Mouse (Mus musculus): ENCODE data around the gene Ost4. TPM values are rescaled to one million over a fixed set of nuclear protein-coding genes. Genes with fewer than 3 reads are reported as not detected.
"Not testable (repeated sequence)": the region's sequence is repeated elsewhere in the genome, so short reads cannot be mapped to it uniquely, and the experiment has no call there.

Gene Ost4
- polyA plus RNA-seq, 1 experiment from 2014 or later: 217 TPM

- Histone ChIP-seq H3K4me2 (ENCODE audit: low read length) (peak overlapping the region; percentile 72), H3K9ac (replicated peaks; ENCODE audit: low read depth, low read length) (peak overlapping the region; percentile 89), H3K27ac (ENCODE audit: low read length) (peak overlapping the region; percentile 99), H3K36me3 (ENCODE audit: control insufficient read depth, insufficient read depth) (peaks cover 16% of the 10 kb centered on the region), H3K9me3 (ENCODE audit: control insufficient read depth, low read length) (no peaks in the 10 kb centered on the region), H3K27me3 (replicated peaks; ENCODE audit: control insufficient read depth, insufficient read depth, low read length) (no peaks in the 10 kb centered on the region), H3K4me3 (replicated peaks; ENCODE audit: low read length) (peak overlapping the region; percentile 58), H3K4me1 (replicated peaks; ENCODE audit: control insufficient read depth, insufficient read depth, low read length) (peaks cover 18% of the 10 kb centered on the region)
- WGBS: under 1% methylated on average over 28 of the region's 28 CpGs
- ATAC-seq: peak; percentile 85
Measured at GRCm38 (mm10) chr5:30887858-30888336, 19.7 kb downstream of the Ost4 start.

GRCm38 (mm10) chr5:30887331-30887761 is 20.2 kb downstream of the Ost4 start:
- H3K4me2 ChIP-seq (ENCODE audit: low read length): peak overlapping the region; percentile 72
- no peaks in the 10 kb centered on the region for H3K9me3 ChIP-seq (ENCODE audit: control insufficient read depth, low read length)
- peak; percentile 31 for ATAC-seq
- peak overlapping the region; percentile 99 for H3K27ac ChIP-seq (ENCODE audit: low read length)
- H3K4me1 ChIP-seq (replicated peaks; ENCODE audit: control insufficient read depth, insufficient read depth, low read length): peaks cover 18% of the 10 kb centered on the region
- H3K36me3 ChIP-seq (ENCODE audit: control insufficient read depth, insufficient read depth): peaks cover 10% of the 10 kb centered on the region
- peak overlapping the region; percentile 89 for H3K9ac ChIP-seq (replicated peaks; ENCODE audit: low read depth, low read length)
- H3K4me3 ChIP-seq (replicated peaks; ENCODE audit: low read length): peak overlapping the region; percentile 58
- H3K27me3 ChIP-seq (replicated peaks; ENCODE audit: control insufficient read depth, insufficient read depth, low read length): no peaks in the 10 kb centered on the region
- WGBS: 0% methylated on average over 19 of the region's 19 CpGs

DNA sequence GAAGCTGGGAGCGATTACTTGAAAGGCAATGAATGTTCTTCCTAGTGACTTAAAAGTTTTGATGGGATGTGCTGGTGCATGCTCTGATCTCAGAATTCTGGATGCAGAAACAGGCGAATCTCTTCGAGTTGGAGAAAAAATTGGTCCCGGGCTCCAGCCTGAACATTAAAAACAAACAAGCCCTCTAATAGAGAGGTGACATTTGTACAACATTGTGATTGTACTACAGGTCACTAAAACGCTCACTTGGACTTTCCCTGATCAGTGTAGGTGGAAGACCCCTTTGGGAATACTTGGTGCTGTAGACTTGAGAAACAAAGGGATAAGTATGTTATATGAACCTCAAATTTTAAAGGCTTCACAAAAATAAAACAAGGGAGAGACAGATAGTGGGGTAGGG is 20.9 kb downstream of the Ost4 start:
- Histone ChIP-seq H3K9me3 (ENCODE audit: control insufficient read depth, low read length) (no peaks in the 10 kb centered on the region), H3K27me3 (replicated peaks; ENCODE audit: control insufficient read depth, insufficient read depth, low read length) (no peaks in the 10 kb centered on the region), H3K9ac (replicated peaks; ENCODE audit: low read depth, low read length) (peak overlapping the region; percentile 89), H3K4me1 (replicated peaks; ENCODE audit: control insufficient read depth, insufficient read depth, low read length) (peaks cover 18% of the 10 kb centered on the region), H3K4me2 (ENCODE audit: low read length) (peak overlapping the region; percentile 72), H3K36me3 (ENCODE audit: control insufficient read depth, insufficient read depth) (peaks cover 4% of the 10 kb centered on the region; the same call in 1 of the 2 replicates), H3K27ac (ENCODE audit: low read length) (peak overlapping the region; percentile 99), H3K4me3 (replicated peaks; ENCODE audit: low read length) (peak overlapping the region; percentile 58)
- no peak for ATAC-seq
- WGBS: 22% methylated on average over 5 of the region's 5 CpGs

DNA sequence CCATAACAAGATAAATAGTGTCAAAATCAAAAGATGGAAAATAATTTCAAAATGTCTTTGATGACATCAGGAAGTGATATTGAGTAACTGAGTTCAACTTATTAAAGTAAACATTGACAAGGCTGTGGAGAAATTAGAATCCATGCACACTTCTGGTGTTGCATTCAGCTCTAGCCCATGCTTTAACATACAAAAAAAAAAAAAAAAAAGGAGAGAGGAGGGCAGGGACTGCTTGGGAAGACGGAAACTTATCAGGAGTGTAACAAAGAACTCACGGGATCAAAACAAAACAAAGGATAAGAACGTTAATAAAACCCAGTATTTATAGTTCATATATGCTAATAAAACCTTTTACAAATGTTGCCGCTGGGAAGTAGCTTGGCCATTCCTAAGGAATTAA is 21.4 kb downstream of the Ost4 start:
- WGBS: 33% methylated on average over 4 of the region's 4 CpGs
- Histone ChIP-seq H3K4me3 (replicated peaks; ENCODE audit: low read length) (no peak overlapping the region; the same call in 1 of the 2 replicates), H3K9me3 (ENCODE audit: control insufficient read depth, low read length) (no peaks in the 10 kb centered on the region), H3K36me3 (ENCODE audit: control insufficient read depth, insufficient read depth) (no peaks in the 10 kb centered on the region; the same call in 1 of the 2 replicates), H3K9ac (replicated peaks; ENCODE audit: low read depth, low read length) (no peak overlapping the region), H3K27ac (ENCODE audit: low read length) (no peak overlapping the region), H3K4me1 (replicated peaks; ENCODE audit: control insufficient read depth, insufficient read depth, low read length) (peaks cover 18% of the 10 kb centered on the region), H3K27me3 (replicated peaks; ENCODE audit: control insufficient read depth, insufficient read depth, low read length) (no peaks in the 10 kb centered on the region), H3K4me2 (ENCODE audit: low read length) (peak overlapping the region; percentile 72)
- ATAC-seq: no peak

DNA sequence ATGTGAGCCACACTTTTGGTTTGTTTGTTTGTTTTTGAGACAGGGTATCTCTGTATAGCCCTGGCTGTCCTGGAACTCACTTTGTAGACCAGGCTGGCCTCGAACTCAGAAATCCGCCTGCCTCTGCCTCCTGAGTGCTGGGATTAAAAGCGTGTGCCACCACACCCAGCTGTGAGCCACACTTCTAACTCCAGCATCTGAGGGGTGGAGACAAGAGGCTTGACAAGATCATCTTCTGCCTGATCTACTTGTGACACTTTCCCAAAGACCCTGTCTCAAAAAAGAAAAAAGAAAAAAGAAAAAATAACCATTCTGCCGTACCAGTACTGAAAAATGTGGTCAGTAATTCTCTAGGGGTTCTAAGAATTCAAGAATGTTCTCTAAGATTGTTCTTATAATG is 25.7 kb downstream of the Ost4 start:
- H3K36me3 ChIP-seq (ENCODE audit: control insufficient read depth, insufficient read depth); H3K4me3 ChIP-seq (replicated peaks; ENCODE audit: low read length); H3K4me2 ChIP-seq (ENCODE audit: low read length); H3K27me3 ChIP-seq (replicated peaks; ENCODE audit: control insufficient read depth, insufficient read depth, low read length); H3K9me3 ChIP-seq (ENCODE audit: control insufficient read depth, low read length); H3K27ac ChIP-seq (ENCODE audit: low read length); ATAC-seq; H3K9ac ChIP-seq (replicated peaks; ENCODE audit: low read depth, low read length): not testable (repeated sequence)
- H3K4me1 ChIP-seq (replicated peaks; ENCODE audit: control insufficient read depth, insufficient read depth, low read length): peaks cover 11% of the 10 kb centered on the region; the same call in 1 of the 2 replicates
- WGBS: 94% methylated on average over 4 of the region's 4 CpGs

DNA sequence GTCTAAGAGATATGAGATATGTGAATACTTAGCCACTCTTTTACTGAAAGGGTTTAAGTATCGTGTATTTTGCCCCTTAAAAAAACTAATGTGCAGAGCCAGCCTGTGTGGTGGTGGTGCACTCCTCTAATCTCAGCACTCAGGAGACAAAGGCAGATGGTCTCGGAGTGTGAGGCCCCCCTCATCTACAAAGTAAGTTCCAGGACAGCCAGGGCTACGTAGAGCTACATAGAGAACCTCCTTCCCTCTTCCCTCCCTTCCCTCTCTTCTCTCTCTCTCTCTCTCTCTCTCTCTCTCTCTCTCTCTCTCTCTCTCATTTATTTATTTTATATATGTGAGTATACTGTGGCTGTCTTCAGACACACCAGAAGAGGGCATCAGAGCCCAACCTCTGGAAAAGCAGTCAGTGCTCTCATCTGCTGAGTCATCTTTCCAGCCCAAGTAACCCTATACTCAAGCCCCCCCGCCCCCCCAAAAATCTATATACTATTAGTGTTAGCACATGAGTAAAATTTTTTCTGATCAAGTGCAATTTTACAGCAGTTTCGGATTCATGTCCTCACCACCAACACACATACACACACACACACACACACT is 28.1 kb downstream of the Ost4 start:
- no peaks in the 10 kb centered on the region for H3K9me3 ChIP-seq (ENCODE audit: control insufficient read depth, low read length)

GRCm38 (mm10) chr5:30878616-30879015 is 29.0 kb downstream of the Ost4 start:
- Histone ChIP-seq H3K27ac (ENCODE audit: low read length) (peak overlapping the region; percentile 56), H3K9me3 (ENCODE audit: control insufficient read depth, low read length) (no peaks in the 10 kb centered on the region), H3K36me3 (ENCODE audit: control insufficient read depth, insufficient read depth) (peaks cover 28% of the 10 kb centered on the region), H3K4me3 (replicated peaks; ENCODE audit: low read length) (no peak overlapping the region), H3K4me2 (ENCODE audit: low read length) (no peak overlapping the region), H3K4me1 (replicated peaks; ENCODE audit: control insufficient read depth, insufficient read depth, low read length) (peaks cover 7% of the 10 kb centered on the region; the same call in 1 of the 2 replicates), H3K9ac (replicated peaks; ENCODE audit: low read depth, low read length) (no peak overlapping the region), H3K27me3 (replicated peaks; ENCODE audit: control insufficient read depth, insufficient read depth, low read length) (no peaks in the 10 kb centered on the region)
- 43% methylated on average over 6 of the region's 6 CpGs for WGBS
- ATAC-seq: peak; percentile 52

More for the DNA sequence above, 28.1 kb downstream of the Ost4 start:
- no peak overlapping the region for H3K9ac ChIP-seq (replicated peaks; ENCODE audit: low read depth, low read length)
- H3K4me3 ChIP-seq (replicated peaks; ENCODE audit: low read length): no peak overlapping the region
- H3K4me1 ChIP-seq (replicated peaks; ENCODE audit: control insufficient read depth, insufficient read depth, low read length): peaks cover 7% of the 10 kb centered on the region; the same call in 1 of the 2 replicates
- no peak overlapping the region for H3K4me2 ChIP-seq (ENCODE audit: low read length)
- H3K36me3 ChIP-seq (ENCODE audit: control insufficient read depth, insufficient read depth): peaks cover 21% of the 10 kb centered on the region
- H3K27ac ChIP-seq (ENCODE audit: low read length): peak overlapping the region; percentile 56
- peak; percentile 68 for ATAC-seq
- no peaks in the 10 kb centered on the region for H3K27me3 ChIP-seq (replicated peaks; ENCODE audit: control insufficient read depth, insufficient read depth, low read length)
- 73% methylated on average over 5 of the region's 5 CpGs for WGBS

GRCm38 (mm10) chr5:30874365-30874764 is 33.2 kb downstream of the Ost4 start:
- Histone ChIP-seq H3K9ac (replicated peaks; ENCODE audit: low read depth, low read length) (no peak overlapping the region), H3K27ac (ENCODE audit: low read length) (no peak overlapping the region), H3K4me3 (replicated peaks; ENCODE audit: low read length) (no peak overlapping the region), H3K36me3 (ENCODE audit: control insufficient read depth, insufficient read depth) (peaks cover 35% of the 10 kb centered on the region), H3K4me1 (replicated peaks; ENCODE audit: control insufficient read depth, insufficient read depth, low read length) (peaks cover 16% of the 10 kb centered on the region), H3K27me3 (replicated peaks; ENCODE audit: control insufficient read depth, insufficient read depth, low read length) (no peaks in the 10 kb centered on the region), H3K9me3 (ENCODE audit: control insufficient read depth, low read length) (no peaks in the 10 kb centered on the region), H3K4me2 (ENCODE audit: low read length) (no peak overlapping the region)
- ATAC-seq: no peak
- 93% methylated on average over 7 of the region's 7 CpGs for WGBS

GRCm38 (mm10) chr5:30872574-30872973 is 35.0 kb downstream of the Ost4 start:
- no peak overlapping the region for H3K27ac ChIP-seq (ENCODE audit: low read length)
- H3K27me3 ChIP-seq (replicated peaks; ENCODE audit: control insufficient read depth, insufficient read depth, low read length): no peaks in the 10 kb centered on the region
- H3K4me2 ChIP-seq (ENCODE audit: low read length): no peak overlapping the region
- peaks cover 35% of the 10 kb centered on the region for H3K36me3 ChIP-seq (ENCODE audit: control insufficient read depth, insufficient read depth)
- ATAC-seq: no peak
- H3K9ac ChIP-seq (replicated peaks; ENCODE audit: low read depth, low read length): no peak overlapping the region
- H3K4me3 ChIP-seq (replicated peaks; ENCODE audit: low read length): no peak overlapping the region
- 91% methylated on average over 9 of the region's 9 CpGs for WGBS
- H3K4me1 ChIP-seq (replicated peaks; ENCODE audit: control insufficient read depth, insufficient read depth, low read length): peaks cover 12% of the 10 kb centered on the region
- H3K9me3 ChIP-seq (ENCODE audit: control insufficient read depth, low read length): no peaks in the 10 kb centered on the region

Data from forebrain, embryonic 16.5 days (tissue).